Mouse (Mus musculus) ES-E14 (cell line): ENCODE measurements at regions not wholly inside any gene's neighbourhood (a gene's known extent, or its start where the extent isn't known, plus 50 kb on each side); places are given as distances from the start of the nearest gene placed in this dataset.

Experiments used
- CHD2 ChIP-seq: IDR thresholded peaks from 2 replicates; pipeline ENCODE4 v1.6.1; 2014; ENCODE audit warnings: mild to moderate bottlenecking, low read depth, low read length, inconsistent platforms
- MAFK ChIP-seq: IDR thresholded peaks from 2 replicates; pipeline ENCODE4 v1.6.1; 2014; ENCODE audit warnings: mild to moderate bottlenecking, low read depth, low read length, inconsistent platforms; ENCODE audit not compliant: insufficient read depth
- ZC3H11A ChIP-seq: IDR thresholded peaks from 2 replicates; pipeline ENCODE4 v1.6.1; 2012; ENCODE audit warnings: low read depth, mild to moderate bottlenecking, inconsistent platforms, low read length, borderline replicate concordance
- ZNF384 ChIP-seq: IDR thresholded peaks from 2 replicates; pipeline ENCODE4 v1.6.1; 2012; ENCODE audit warnings: low read depth, low read length, inconsistent platforms

DNA sequence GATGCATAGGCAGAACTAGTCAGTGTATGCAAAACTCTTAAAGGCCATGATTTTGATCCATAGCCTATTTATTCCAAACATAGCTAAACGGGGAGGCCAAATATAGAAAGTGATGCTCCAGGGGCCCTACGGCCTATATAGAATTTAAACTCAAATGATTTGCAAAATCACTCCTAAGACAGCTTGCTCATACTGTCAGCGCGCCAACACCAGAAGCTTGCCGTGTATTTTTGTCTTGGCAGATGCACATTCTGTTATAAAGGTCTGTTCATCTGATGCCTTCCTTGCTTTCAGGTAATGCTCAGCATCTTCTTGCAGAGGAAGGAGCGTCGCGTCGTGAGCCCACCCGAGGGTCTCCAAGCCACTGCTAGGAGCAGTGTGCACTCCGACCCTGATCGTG is 184.8 kb upstream of the Gk2 start:
- no peak for TF ChIP-seq MAFK
- TF ChIP-seq ZC3H11A: no peak
- no peak for TF ChIP-seq CHD2
- no peak for TF ChIP-seq ZNF384
